Mouse (Mus musculus) A20 (cell line): ENCODE data around the gene Ak2.

Experiments
- DNase-seq: peaks from one replicate; pipeline ENCODE4 v3.0.0-alpha.2; 2011; ENCODE audit warnings: low read depth, low spot score

Ak2 gene

GRCm38 (mm10) chr4:129013151-129013864 is 21.6 kb downstream of the Ak2 start:
- DNase-seq, result no peak

GRCm38 (mm10) chr4:129016329-129016728 is 24.6 kb downstream of the Ak2 start:
- no peak for DNase-seq

- no peak for DNase-seq
Measured at GRCm38 (mm10) chr4:129017150-129017549, 25.4 kb downstream of the Ak2 start.

- peak; percentile 79 for DNase-seq
Measured at GRCm38 (mm10) chr4:129018788-129019435, 27.2 kb downstream of the Ak2 start.

DNA sequence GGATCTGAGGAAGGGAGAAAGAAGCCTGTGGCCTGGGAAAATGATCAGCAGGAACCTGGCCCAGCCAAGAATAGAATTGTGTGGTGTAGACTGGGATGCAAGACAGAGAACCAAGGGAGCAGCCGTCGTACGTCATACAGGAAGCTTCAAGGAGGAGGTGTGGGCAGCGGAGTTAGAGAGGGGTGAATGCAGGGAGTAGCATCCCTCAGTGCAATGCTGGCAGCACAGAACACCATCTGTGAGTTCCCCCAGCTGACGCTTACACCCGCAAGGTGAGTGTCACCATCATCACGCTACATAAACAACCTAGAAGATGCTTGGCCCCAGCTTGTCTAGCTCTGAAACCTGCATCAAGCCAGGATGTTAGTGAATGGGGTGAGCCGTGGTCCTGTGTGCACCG is 28.0 kb downstream of the Ak2 start:
- DNase-seq, result peak; percentile 39

GRCm38 (mm10) chr4:129020454-129020853 is 28.7 kb downstream of the Ak2 start:
- no peak for DNase-seq

DNA sequence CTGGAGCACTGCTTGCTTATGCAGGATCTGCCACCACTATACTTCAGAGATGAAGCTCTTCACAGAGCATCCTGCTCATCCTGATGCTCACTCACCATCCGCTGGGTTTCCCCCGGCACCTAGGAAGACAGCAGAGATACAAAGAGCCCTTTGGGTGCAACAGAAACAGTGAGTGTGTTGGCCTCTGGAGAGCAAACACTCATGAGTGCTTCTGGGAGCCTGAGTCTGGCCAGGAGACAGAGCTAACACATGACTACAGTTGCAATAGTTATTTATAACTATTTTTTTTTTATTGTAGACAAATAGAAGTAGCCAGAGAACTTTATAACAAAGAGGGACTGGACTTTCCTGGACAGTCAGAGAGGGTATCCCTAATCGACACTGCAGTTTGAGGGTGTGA is 29.7 kb downstream of the Ak2 start:
- no peak for DNase-seq

DNA sequence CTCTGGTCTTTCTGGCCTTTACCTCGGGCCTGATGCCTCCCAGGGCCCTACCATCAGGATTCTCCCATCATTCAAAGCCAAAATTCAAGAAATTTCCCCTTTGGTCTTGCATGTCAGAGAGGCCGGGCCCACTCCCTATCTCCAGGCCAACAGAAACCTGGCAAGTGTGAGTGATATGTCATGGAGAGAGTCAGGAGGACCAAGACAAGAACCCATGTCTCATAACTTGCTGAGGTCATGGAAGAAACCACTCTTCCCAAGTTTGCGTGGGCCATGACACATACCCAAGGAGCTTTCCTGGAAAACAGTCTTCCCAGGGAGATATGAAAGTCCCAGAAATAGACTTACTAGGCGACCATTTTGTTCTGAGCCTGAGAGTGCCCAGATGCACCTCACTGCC is 30.1 kb downstream of the Ak2 start:
- no peak for DNase-seq

DNA sequence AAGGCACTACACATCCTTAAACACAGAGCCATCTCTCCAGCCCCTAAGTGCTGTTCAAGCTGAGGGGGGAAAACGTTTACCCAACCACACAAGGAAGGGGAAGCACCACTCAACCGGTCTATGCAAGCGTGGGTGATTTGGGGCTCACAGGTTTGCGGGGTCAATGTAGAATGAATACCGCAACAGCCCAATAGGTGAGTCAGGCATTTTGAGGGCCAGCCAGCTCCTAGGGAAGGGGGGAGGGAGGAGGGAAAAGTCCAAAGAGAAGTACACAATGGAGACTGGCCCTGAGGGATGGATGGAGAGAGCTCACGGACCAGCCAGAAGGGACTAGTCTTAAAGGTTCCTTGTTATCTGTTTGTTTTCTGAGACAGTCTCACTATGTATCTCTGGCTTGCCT is 32.1 kb downstream of the Ak2 start:
- DNase-seq, result peak; percentile 56

DNA sequence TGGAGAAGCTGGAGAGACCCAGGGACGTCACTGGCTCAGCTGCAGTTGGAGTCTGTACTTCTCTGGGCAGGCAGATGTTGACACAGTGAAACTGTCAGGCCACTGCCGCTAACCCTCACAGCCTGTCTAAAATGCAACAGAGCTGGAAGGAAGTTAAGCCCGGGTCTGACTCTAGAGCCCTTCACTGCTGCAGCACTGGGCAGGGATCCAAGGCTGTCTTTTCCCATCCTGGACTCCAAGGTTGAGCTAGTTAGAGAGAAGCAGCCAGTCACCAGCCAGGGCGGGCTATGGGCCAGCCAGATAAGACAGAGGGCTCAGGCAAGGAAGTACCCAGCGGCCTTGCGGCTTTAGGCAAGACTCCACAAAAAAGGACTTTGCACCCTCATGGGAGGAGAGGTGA is 33.0 kb downstream of the Ak2 start:
- DNase-seq, result no peak

GRCm38 (mm10) chr4:129025707-129026106 is 33.9 kb downstream of the Ak2 start:
- DNase-seq, result no peak

GRCm38 (mm10) chr4:129030746-129031145 is 39.0 kb downstream of the Ak2 start:
- peak; percentile 54 for DNase-seq

DNA sequence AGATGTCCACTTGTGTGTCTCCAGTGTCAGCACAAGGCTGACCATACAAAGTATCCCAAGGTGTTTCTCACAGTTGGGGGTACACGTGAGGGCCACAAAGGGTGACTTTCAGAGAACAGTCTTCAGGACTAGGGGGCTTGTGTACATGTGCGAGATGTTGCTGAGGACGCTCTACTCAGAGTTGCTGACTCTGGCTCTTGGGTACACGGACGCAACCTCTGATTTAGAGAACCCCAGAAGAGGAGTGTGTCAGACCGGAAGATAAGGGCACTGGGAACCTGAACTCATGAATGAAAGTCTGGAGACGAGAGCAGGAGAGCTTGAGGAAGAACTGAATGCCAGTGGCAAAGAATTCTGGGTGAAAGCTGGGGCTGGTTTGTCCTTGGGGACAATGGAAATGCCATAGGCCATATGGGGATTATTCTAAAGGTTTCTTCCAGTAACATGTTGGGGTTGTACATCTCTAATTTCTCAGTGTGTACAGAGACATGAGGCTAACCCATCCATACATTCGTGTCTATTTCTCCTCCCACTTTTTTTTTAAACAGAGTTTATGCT is 39.7 kb downstream of the Ak2 start:
- DNase-seq, result peak; percentile 59

DNA sequence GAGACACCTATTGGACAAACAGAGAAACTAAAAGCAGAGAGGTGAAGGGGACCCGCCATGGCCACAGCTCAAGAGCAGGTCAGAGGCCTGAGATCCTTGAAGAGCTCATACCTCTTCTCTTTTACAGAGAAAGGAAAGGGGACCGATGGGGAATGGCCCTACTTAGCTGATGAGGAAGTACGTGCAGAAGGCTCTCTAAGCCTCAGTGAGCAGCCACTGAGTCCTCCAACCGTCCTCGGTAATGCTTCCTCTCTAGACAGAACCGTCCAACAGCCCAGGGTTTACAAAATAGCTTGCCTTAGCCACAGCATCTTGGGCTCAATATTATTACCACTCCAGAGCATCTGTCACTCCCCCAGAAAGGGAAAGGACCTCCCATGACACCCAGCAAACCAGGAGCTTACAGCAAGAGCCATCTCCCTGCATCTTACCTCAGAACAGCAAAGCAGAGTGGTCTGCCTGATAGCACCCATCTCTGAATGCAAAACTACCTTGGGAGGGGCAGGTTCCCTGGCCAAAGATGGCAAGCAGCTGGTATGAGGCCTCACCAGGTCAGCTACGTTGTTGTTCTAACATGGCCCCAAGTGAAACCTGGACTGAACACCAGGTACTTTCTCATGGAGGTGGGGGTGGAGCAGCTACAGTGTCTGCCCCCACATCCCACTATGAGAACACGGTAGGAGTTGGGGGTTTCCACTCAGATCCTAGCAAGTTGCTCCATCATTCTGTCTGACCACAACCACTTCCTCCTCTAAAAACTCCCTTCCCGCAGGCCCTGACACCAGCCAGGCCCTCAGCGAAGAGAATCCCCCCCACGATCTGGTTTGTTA is 40.6 kb downstream of the Ak2 start:
- DNase-seq, result peak; percentile 94

GRCm38 (mm10) chr4:129032963-129033951 is 41.5 kb downstream of the Ak2 start:
- DNase-seq, result peak; percentile 92

GRCm38 (mm10) chr4:129034224-129034623 is 42.5 kb downstream of the Ak2 start:
- DNase-seq, result no peak

DNA sequence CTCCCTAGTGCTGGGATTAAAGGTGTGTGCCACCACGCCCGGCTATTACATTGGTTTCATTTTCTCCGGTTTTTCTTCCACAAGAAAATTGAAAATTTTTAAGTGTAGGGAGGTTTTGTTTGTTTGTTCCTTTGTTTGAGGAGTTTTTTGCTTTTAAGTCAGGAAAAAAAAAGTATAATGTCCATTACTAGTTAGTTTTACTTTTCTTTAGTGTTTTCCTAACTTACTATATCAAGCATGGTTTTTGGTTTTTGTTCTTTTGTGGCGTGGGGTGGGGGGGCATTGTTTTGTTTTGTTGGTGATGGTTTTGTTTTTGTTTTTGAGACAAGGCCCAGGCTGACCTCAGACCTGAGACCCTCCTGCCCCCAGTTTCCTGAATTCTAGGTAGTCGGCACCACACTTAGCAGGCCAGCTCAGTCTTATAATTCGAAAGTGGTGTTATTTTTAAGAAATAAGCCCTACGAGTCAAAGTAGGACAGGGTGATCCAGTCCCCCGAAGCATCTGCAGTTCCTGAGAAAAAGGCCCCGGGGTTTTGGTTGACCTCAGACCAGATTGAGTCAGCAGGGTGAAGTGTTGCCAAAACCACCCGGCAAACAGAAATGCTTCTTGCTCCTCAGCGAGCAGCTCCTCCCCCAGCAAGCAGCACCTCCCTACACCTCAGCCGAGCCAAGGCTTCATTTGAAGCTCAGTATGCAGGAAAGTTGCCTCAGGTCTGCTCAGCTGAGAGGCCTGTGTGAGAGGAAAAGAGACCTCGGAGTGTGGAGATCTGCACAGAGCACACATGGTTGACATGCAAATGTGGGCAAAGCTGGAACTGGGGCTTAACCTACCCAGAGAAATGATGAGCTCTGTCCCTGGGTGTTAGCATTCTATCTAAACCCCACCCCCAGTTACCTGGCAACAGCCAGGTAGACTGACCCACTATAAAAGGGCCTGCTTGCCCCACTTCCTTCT is 43.2 kb downstream of the Ak2 start:
- peak; percentile 93 for DNase-seq

- DNase-seq, result no peak
Measured at GRCm38 (mm10) chr4:129035851-129036445, 44.2 kb downstream of the Ak2 start.

DNA sequence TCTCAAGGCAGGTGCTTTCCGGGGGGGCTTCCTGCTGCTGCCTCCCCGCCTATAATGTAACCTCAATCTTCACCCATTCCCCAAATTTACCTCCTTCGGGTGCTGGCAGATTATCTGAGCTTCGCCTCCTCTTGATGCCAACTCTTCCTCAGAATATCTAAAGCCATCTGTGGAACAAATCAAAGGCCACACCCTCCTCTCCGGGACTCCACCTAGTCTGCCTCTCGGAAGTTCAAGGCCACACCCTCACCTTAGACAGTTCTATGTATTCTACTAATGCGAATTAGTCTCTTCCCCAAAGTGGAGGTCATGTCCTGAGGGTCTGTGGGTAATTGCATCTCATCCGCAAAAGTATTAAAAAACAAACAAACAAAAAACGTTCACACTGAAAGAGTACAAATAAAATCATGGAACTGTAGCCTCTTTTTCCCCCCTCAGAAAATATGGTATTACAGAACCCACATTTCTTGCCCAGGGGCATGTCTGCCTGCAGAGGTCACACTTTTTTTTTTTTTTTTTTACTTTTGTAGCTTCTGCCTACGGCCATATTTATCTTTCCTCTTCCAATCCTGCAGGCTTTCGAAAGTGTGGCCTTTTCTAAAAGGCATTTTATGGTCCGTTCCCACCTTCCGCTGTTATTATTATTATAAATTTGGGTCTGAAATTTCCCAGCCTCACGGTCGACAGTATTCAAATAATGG is 56.1 kb downstream of the Ak2 start:
- no peak for DNase-seq
